Mouse (Mus musculus) c-Kit-negative CD71-positive TER-119-positive erythroid progenitor cells, embryonic 14.5 days (primary cell): Measurements from ENCODE around the gene Stpg3.
A peak's percentile ranks its signal among the peaks of the same experiment; 100 is the strongest.
"Not testable (repeated sequence)": the region's sequence is repeated elsewhere in the genome, so short reads cannot be mapped to it uniquely, and the experiment has no call there.

ENCODE experiments used
- DNase-seq: peaks from one replicate; pipeline ENCODE4 v3.0.0-alpha.2; 2013; ENCODE audit warnings: low read depth, low spot score

Gene Stpg3

GRCm38 (mm10) chr2:25214444-25214843, at the start of gene Stpg3:
TSS of gene Stpg3 (minus strand) at chr2:25214637.
- no peak for DNase-seq

GRCm38 (mm10) chr2:25263623-25264285, 49.3 kb upstream of the Stpg3 start:
- DNase-seq = no peak

- no peak for DNase-seq
These were observed 48.6 kb upstream of the Stpg3 start for GRCm38 (mm10) chr2:25262795-25263622.

DNA sequence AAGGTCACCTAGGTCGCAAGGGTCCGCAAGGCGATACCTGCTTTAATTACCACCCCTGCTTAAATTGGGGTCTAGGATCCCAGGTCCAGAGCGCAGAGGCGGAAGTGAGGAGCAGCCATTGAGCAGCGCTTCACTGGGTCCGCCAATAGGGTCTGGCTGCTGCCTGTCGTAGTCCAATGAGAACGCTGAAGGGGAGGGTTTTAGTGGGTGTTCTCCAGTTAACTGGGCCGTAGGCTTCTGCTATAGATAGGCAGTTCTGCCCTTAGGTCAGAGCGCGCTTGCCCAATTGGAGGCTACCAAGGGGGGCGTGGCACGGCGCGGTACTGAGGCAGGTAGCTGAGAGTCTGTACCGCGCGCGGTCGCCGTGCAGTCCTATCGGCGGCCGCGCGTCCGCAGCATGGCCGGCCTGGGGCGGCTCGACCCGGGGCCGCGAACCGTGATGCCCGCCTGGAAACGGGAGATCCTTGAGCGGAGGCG, 47.9 kb upstream of the Stpg3 start, which contains the start of gene Tprn:
TSS of gene Tprn (plus strand) at position 328 of the 477 bp plus-strand sequence.
- peak; percentile 91 for DNase-seq

DNA sequence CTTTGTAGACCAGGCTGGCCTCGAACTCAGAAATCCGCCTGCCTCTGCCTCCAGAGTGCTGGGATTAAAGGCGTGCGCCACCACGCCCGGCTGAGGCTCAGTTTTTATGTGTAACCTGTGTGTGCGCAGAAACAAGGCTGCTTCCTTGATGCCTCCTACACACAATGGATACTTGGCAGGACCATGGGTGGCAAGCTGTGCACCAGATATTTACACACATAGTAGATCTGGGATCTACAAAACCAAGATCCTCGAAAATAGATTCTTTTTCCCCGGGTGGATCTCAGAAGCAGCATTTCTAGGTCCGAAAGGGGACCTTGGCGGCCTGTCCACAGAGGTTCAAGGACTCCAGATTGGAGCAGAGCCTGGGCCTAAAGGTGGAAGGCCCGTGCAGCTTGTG, 47.4 kb upstream of the Stpg3 start:
- DNase-seq = no peak

- DNase-seq = no peak
These were observed 44.5 kb upstream of the Stpg3 start for GRCm38 (mm10) chr2:25258887-25259286.

- not testable (repeated sequence) for DNase-seq
These were observed 42.8 kb upstream of the Stpg3 start for GRCm38 (mm10) chr2:25257250-25257649.

DNA sequence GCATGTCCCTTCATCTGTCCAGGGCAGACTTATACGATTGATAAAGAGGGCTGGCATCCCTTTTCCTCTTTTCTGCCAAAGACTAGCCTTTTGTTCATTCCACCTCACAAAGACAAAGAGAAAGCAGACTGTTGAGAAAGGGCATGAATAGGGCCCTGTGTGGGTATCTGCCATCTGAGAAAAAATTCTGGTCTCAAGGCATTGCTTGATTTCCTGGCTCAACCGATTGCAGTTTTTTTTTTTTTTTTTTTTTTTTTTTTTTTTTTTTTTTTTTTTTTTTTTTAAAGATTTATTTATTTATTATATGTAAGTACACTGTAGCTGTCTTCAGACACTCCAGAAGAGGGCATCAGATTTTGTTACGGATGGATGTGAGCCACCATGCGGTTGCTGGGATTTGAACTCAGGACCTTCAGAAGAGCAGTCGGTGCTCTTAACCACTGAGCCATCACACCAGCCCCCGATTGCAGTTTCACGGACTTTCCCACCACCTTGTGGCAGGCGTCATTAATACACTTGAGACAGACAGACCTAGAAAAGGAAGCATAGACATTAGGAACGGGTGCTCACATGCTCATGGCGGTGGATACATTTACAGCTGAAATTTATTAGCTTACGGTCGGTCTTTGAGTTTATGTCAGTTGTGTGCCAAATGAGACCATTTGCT, 42.1 kb upstream of the Stpg3 start:
- DNase-seq = not testable (repeated sequence)

DNA sequence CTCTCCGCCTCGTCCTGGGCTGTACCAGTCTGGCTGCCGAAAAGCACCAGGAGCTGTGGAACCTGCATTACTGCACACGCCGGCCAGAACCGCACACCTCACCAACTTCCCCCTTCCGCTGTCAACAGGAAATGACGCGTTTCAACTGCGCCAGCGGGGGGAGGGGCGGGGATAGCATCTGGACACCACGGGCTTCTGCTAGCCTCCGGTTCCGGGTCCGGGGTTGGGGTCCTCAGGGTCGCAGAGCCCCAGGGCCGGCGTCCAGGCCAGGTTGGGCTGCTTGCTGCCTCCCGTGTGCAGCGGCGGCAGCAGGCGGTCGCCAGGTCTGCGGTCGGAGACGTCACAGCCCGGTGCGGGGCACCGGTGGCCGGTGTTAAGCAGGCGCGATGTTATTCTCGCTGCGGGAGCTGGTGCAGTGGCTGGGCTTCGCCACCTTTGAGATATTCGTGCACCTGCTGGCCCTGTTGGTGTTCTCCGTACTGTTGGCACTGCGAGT, 40.9 kb upstream of the Stpg3 start, which contains the start of gene Tmem203:
TSS of gene Tmem203 (plus strand) at position 156 of the 496 bp plus-strand sequence.
- DNase-seq = peak; percentile 80

GRCm38 (mm10) chr2:25252331-25252730, 37.9 kb upstream of the Stpg3 start:
- DNase-seq = no peak

DNA sequence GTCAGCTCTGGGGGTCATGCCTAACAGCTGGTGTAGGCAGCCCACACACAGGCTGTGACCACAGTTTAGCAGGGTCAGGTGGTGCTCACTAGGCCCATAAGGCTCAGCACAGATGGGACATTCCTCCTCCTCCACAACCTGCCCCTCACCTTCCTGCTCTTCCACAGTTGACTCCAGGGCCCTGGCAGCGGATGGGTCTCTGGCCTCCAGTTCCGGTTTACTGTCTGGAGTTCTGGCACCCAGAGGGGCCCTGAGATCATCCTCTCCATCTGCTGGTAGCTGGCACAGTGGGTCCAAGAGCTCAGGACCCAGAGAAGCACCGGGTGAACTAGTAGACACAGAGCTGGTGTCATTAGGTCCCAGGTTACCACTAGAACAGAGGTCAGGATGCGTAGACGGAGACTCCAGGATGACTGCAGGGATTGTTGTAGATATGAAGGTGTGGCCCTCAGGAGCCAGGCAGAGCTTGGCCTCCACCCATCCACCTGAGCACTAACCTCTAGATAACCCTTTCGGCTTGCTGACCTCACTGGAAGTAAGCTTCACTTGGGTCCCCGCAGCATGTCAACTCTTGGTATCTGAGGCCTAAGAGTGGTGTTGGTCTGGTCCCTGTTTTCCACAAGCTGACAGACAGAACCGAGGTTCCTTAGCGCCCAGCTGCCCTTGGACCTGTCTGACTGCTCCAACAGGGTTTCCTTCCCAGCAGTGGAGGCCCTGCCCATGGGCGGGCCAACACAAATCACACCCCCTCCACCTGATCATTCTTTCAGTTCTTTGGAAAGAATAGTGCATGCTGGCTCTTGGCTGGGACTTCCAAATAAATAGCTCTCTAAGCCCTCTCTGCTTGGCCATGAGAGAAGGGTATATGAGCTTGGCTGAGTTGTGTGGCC, 32.0 kb upstream of the Stpg3 start, which contains the start of gene AL732309.1:
TSS of gene AL732309.1 (minus strand) at position 681 of the 890 bp plus-strand sequence.
- DNase-seq = no peak

GRCm38 (mm10) chr2:25244144-25244543, 29.7 kb upstream of the Stpg3 start:
- DNase-seq = no peak

GRCm38 (mm10) chr2:25243342-25243741, 28.9 kb upstream of the Stpg3 start:
- no peak for DNase-seq

- DNase-seq = no peak
These were observed 27.7 kb upstream of the Stpg3 start, which contains the start of the genes Rnf208 and Cysrt1 for GRCm38 (mm10) chr2:25242101-25242506. TSS of gene Rnf208 (plus strand) at chr2:25242255. TSS of gene Cysrt1 (minus strand) at chr2:25242452.

DNA sequence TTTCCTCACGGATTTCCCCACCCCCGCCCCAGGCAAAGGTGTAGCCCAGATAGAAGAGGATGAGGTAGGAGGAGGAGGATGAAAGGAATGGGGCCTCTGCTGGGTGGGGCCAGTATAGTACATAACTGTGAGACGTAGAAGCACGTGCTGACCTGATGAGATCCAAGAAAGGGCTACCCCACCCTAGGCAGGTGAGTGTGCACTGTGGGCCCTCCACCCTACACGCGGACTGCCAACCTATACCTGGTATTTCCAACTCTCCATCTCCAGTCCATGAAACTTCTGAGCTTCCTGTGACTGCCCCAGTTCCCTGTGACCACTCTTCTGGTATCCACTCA, 27.0 kb upstream of the Stpg3 start:
- no peak for DNase-seq

DNA sequence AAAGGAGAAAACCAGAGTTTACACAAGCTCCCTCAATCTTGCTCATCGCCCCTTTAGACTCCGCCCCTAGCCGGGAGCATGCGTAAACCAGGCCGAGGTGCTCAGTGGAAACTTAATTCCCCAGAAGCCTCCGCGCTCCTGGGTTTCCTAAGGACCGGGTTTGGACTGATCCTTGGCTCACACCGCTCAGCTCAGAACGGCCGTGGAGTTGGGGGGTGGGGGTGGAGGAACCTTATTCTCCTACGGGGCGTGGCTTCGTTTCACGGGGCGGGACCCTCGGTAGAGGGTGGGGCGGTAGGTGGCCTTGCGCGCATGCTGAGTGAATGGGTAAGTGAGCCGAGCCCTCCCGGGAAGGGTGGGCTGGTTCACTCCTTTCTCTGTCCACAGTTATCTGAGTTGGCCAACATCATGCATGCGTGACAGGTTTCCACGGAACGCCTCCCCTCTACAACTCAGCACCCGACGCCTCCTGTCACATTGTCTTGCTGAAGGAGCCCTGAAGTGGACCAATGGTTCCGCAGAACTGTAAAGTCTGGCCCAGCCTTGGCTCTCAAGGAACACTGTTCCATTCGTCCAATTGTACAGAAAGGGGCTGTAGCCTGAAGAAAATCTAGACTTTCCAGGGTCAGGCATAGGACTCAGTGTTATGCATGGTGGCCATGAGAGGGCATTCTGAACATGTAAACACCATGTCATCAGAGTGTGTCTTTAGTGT, 26.4 kb upstream of the Stpg3 start:
- no peak for DNase-seq

- DNase-seq = no peak
These were observed 25.9 kb upstream of the Stpg3 start for GRCm38 (mm10) chr2:25240310-25240709.

GRCm38 (mm10) chr2:25239766-25240165, 25.3 kb upstream of the Stpg3 start:
- no peak for DNase-seq

- no peak for DNase-seq
These were observed 23.7 kb upstream of the Stpg3 start for GRCm38 (mm10) chr2:25238106-25238505.

DNA sequence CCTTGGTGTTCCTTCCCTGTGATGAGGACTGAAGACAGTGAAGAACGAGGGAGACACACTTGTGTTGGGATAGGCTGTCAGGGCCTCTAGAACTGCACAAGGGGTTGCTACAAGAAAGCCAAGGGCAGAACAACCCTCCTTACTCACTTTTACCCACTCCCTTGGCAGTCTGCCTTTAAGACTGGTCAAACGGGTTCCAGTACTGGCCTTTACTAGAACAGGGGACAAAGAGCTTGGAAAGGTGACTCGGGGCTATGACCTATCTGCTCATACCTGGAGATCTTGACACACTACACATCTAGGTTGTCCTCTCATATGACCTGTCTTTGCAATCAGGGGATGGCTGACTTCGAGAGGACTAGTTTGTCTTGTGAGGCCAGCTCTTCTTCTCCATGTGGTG, 23.1 kb upstream of the Stpg3 start:
- DNase-seq = no peak
